Mouse (Mus musculus): ENCODE results near the gene Gbf1. TPM values are rescaled to one million over a fixed set of nuclear protein-coding genes. Genes with fewer than 3 reads are reported as not detected.

Gene Gbf1
- total and polyA plus RNA-seq, 3 experiments = 33.4 to 292 (median 111) TPM

DNA sequence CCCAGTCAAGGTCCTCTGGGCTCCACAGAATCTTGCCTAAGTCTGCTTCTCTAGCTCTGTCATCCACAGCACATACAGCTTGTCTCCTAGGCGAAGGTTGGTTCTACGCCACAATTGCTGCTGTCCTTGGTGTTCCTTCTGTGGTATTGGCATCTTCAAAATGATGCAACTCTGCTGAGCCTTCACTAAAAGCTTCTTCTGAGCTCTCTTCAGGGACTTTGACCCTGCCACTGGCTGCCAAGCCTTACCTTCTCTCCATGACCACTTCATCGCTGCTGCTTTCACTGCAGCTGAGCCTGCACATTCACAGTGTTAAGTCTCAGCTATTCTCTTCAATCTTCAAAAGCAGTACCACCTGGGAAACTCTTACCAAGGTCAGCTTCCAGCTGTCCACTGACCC lies 29.9 kb downstream of the Gbf1 start:
- peaks cover 3% of the 10 kb centered on the region; the same call in 1 of the 2 replicates for H3K4me1 ChIP-seq (ENCODE audit: insufficient read depth, low read depth, low read length)
- H3K36me3 ChIP-seq (replicated peaks) = peaks cover 29% of the 10 kb centered on the region
- H3K9me3 ChIP-seq (replicated peaks) = no peaks in the 10 kb centered on the region
- DNase-seq (ENCODE audit: low spot score) = no peak
- TF ChIP-seq GATA1 (IDR thresholded peaks at IDR 0.05; ENCODE audit: borderline replicate concordance, low read length) (no peak), CTCF (IDR thresholded peaks at IDR 0.05; ENCODE audit: low read depth, low read length) (no peak), TAL1 (conservative IDR thresholded peaks at IDR 0.05; ENCODE audit: low read depth, low read length) (no peak), POLR2AphosphoS5 (IDR thresholded peaks at IDR 0.05; ENCODE audit: insufficient replicate concordance, low read depth, low read length) (no peak), GATA2 (IDR thresholded peaks at IDR 0.05; ENCODE audit: borderline replicate concordance, low read depth, low read length) (no peak)
- no peak overlapping the region for H3K4me3 ChIP-seq (ENCODE audit: low read depth, low read length)
- no peak for ATAC-seq (ENCODE audit: extremely low read depth, insufficient number of reproducible peaks, low FRiP score, poor library complexity, severe bottlenecking)
- H3K27me3 ChIP-seq (ENCODE audit: insufficient read depth, low read length) = no peaks in the 10 kb centered on the region

DNA sequence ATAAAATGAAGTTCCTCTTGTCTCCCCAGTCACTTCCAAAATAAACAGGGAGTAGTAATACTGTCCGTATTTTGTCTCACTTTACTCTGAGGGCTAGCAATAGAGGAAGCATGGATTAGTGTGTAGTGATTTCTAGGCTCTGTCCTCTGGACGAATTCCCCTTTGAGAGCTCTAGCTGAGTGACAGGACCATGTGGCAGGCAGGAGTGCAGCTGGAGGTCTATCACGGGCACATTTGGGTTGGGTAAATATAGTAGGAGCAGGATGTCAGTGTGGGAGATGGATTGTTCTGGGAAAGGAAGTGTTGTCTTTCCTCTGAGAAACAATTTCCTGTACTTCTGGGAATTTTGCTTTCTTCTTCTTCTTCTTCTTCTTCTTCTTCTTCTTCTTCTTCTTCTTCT lies 34.3 kb downstream of the Gbf1 start:
- peaks cover 18% of the 10 kb centered on the region for H3K36me3 ChIP-seq (replicated peaks)

DNA sequence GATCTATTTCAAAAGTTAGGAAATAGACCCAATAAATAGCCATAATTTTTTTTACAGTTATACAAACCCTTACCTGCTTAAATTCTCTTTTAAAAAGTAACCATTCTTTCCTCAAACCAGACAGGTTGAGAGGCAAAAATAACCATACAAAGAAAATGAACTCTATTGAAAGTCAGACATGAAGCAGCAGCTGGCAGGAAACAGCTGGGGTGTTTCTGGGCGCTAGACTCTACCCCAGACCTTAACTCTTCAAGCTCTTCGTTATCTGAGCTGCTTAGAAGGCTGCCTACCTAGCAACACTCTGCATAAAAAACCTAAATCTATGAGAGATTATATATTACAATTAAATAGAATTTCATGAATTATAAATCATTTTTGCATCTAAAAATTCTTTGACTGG lies 34.9 kb downstream of the Gbf1 start:
- Histone ChIP-seq H3K4me1 (ENCODE audit: insufficient read depth, low read depth, low read length) (no peaks in the 10 kb centered on the region), H3K9me3 (replicated peaks) (no peaks in the 10 kb centered on the region), H3K27me3 (ENCODE audit: insufficient read depth, low read length) (no peaks in the 10 kb centered on the region), H3K36me3 (replicated peaks) (peaks cover 19% of the 10 kb centered on the region), H3K4me3 (ENCODE audit: low read depth, low read length) (no peak overlapping the region)
- TF ChIP-seq GATA2 (IDR thresholded peaks at IDR 0.05; ENCODE audit: borderline replicate concordance, low read depth, low read length) = no peak
- no peak for TF ChIP-seq CTCF (IDR thresholded peaks at IDR 0.05; ENCODE audit: low read depth, low read length)
- no peak for TF ChIP-seq TAL1 (conservative IDR thresholded peaks at IDR 0.05; ENCODE audit: low read depth, low read length)
- TF ChIP-seq POLR2AphosphoS5 (IDR thresholded peaks at IDR 0.05; ENCODE audit: insufficient replicate concordance, low read depth, low read length) = no peak
- no peak for TF ChIP-seq GATA1 (IDR thresholded peaks at IDR 0.05; ENCODE audit: borderline replicate concordance, low read length)
- DNase-seq (ENCODE audit: low spot score) = no peak
- ATAC-seq (ENCODE audit: extremely low read depth, insufficient number of reproducible peaks, low FRiP score, poor library complexity, severe bottlenecking) = no peak

More for the DNA sequence above, 34.3 kb downstream of the Gbf1 start:
- ATAC-seq (ENCODE audit: extremely low read depth, insufficient number of reproducible peaks, low FRiP score, poor library complexity, severe bottlenecking) (no peak), DNase-seq (ENCODE audit: low spot score) (no peak)
- H3K4me1 ChIP-seq (ENCODE audit: insufficient read depth, low read depth, low read length) = no peaks in the 10 kb centered on the region
- H3K4me3 ChIP-seq (ENCODE audit: low read depth, low read length) = no peak overlapping the region
- H3K27me3 ChIP-seq (ENCODE audit: insufficient read depth, low read length) = no peaks in the 10 kb centered on the region
- TF ChIP-seq GATA1 (IDR thresholded peaks at IDR 0.05; ENCODE audit: borderline replicate concordance, low read length) (no peak), CTCF (IDR thresholded peaks at IDR 0.05; ENCODE audit: low read depth, low read length) (no peak), POLR2AphosphoS5 (IDR thresholded peaks at IDR 0.05; ENCODE audit: insufficient replicate concordance, low read depth, low read length) (no peak), TAL1 (conservative IDR thresholded peaks at IDR 0.05; ENCODE audit: low read depth, low read length) (no peak), GATA2 (IDR thresholded peaks at IDR 0.05; ENCODE audit: borderline replicate concordance, low read depth, low read length) (no peak)
- H3K9me3 ChIP-seq (replicated peaks) = no peaks in the 10 kb centered on the region

DNA sequence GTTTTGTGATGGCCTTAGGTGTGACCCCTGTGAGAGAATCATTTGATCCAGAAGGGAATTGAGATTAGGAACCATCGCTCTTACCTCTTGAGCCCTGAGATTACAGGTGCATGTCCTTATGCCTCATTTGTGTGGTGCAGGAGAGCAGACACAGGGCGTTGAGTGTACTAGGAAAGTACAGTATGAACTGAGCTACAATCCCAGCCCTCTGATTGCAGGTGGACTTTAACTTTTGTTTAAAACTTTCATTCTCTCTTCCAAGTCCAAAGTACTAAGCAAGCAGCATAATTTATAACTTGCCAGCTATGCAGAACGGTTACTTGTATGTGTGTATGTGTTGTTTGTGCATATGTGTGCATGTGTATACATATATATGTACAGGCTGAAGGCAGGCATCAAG lies 46.0 kb downstream of the Gbf1 start:
- no peaks in the 10 kb centered on the region for H3K9me3 ChIP-seq (replicated peaks)
- H3K27me3 ChIP-seq (ENCODE audit: insufficient read depth, low read length) = no peaks in the 10 kb centered on the region
- no peak for TF ChIP-seq GATA2 (IDR thresholded peaks at IDR 0.05; ENCODE audit: borderline replicate concordance, low read depth, low read length)
- TF ChIP-seq GATA1 (IDR thresholded peaks at IDR 0.05; ENCODE audit: borderline replicate concordance, low read length) = no peak
- no peak for TF ChIP-seq POLR2AphosphoS5 (IDR thresholded peaks at IDR 0.05; ENCODE audit: insufficient replicate concordance, low read depth, low read length)
- no peak for TF ChIP-seq TAL1 (conservative IDR thresholded peaks at IDR 0.05; ENCODE audit: low read depth, low read length)
- TF ChIP-seq CTCF (IDR thresholded peaks at IDR 0.05; ENCODE audit: low read depth, low read length) = no peak
- ATAC-seq (ENCODE audit: extremely low read depth, insufficient number of reproducible peaks, low FRiP score, poor library complexity, severe bottlenecking) (no peak), DNase-seq (ENCODE audit: low spot score) (no peak)
- no peak overlapping the region for H3K4me3 ChIP-seq (ENCODE audit: low read depth, low read length)
- peaks cover 18% of the 10 kb centered on the region for H3K36me3 ChIP-seq (replicated peaks)
- H3K4me1 ChIP-seq (ENCODE audit: insufficient read depth, low read depth, low read length) = 0 out of 2 replicates have a peak, but pooled peaks cover 2% of the 10 kb centered on the region

DNA sequence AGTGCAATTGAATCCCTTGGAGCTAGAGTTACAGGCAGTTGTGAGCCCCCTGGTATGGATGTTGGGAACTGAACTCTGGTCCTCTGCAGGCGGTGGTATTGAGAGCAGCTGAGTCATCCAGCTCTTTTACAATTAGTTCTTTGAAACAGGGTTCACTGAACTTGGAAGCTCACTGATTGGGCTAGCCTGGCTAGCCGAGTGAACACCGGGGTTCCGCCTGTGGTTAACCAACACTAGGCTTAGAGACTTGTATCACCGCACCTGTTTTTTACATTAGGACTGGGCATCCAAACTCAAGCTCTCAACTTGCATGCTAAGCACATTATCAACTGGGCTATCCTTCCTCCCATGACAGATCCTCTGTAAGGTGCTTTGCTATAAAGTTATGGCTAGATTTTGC lies 46.6 kb downstream of the Gbf1 start:
- DNase-seq (ENCODE audit: low spot score) (no peak), ATAC-seq (ENCODE audit: extremely low read depth, insufficient number of reproducible peaks, low FRiP score, poor library complexity, severe bottlenecking) (no peak)
- Histone ChIP-seq H3K36me3 (replicated peaks) (peaks cover 17% of the 10 kb centered on the region), H3K4me1 (ENCODE audit: insufficient read depth, low read depth, low read length) (0 out of 2 replicates have a peak, but pooled peaks cover 2% of the 10 kb centered on the region), H3K9me3 (replicated peaks) (no peaks in the 10 kb centered on the region), H3K27me3 (ENCODE audit: insufficient read depth, low read length) (no peaks in the 10 kb centered on the region), H3K4me3 (ENCODE audit: low read depth, low read length) (no peak overlapping the region)
- TF ChIP-seq POLR2AphosphoS5 (IDR thresholded peaks at IDR 0.05; ENCODE audit: insufficient replicate concordance, low read depth, low read length) (no peak), TAL1 (conservative IDR thresholded peaks at IDR 0.05; ENCODE audit: low read depth, low read length) (no peak), GATA2 (IDR thresholded peaks at IDR 0.05; ENCODE audit: borderline replicate concordance, low read depth, low read length) (no peak), CTCF (IDR thresholded peaks at IDR 0.05; ENCODE audit: low read depth, low read length) (no peak), GATA1 (IDR thresholded peaks at IDR 0.05; ENCODE audit: borderline replicate concordance, low read length) (no peak)

DNA sequence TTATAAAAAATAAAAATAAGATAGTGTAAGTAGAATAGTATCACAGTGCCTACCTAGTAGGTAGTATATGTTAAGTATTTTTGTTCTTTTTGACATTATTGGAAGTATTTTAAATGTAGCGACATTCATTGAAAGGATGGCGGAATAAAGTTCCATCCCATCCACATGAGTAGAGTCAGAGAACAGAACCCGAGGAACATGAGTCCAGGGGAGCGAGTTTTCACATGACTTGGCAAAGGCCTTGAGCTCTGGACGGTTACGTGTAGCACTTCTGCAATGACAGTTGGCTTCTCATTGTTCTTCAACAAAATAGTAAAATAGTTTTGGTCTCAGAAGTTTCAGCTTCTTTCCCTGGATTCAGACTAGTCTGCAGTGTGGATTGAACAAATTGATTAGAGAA lies 51.9 kb downstream of the Gbf1 start:
- TF ChIP-seq POLR2AphosphoS5 (IDR thresholded peaks at IDR 0.05; ENCODE audit: insufficient replicate concordance, low read depth, low read length) (no peak), GATA2 (IDR thresholded peaks at IDR 0.05; ENCODE audit: borderline replicate concordance, low read depth, low read length) (no peak), GATA1 (IDR thresholded peaks at IDR 0.05; ENCODE audit: borderline replicate concordance, low read length) (no peak), TAL1 (conservative IDR thresholded peaks at IDR 0.05; ENCODE audit: low read depth, low read length) (no peak), CTCF (IDR thresholded peaks at IDR 0.05; ENCODE audit: low read depth, low read length) (no peak)
- no peak overlapping the region for H3K4me3 ChIP-seq (ENCODE audit: low read depth, low read length)
- DNase-seq (ENCODE audit: low spot score) (no peak), ATAC-seq (ENCODE audit: extremely low read depth, insufficient number of reproducible peaks, low FRiP score, poor library complexity, severe bottlenecking) (no peak)
- H3K4me1 ChIP-seq (ENCODE audit: insufficient read depth, low read depth, low read length) = no peaks in the 10 kb centered on the region
- no peaks in the 10 kb centered on the region for H3K9me3 ChIP-seq (replicated peaks)
- peaks cover 9% of the 10 kb centered on the region for H3K36me3 ChIP-seq (replicated peaks)
- no peaks in the 10 kb centered on the region for H3K27me3 ChIP-seq (ENCODE audit: insufficient read depth, low read length)

Data from G1E (cell line).